ENCODE assay signal across 29 mouse cellular contexts in genomic region chr6:65998343-65998742, GRCm38 (mm10). TPM values are rescaled to one million over a fixed set of nuclear protein-coding genes. Genes with fewer than 3 reads are reported as not detected.
"Had no signal": no experiment of that assay in that cellular context is flagged by ENCODE, and none has a peak within 500 bp of the region (broad histone marks: within the 10 kb centered on the region; RNA-seq: fewer than 3 reads in every experiment).

No protein-coding gene starts in this region.

- DNase-seq: kidney, adult 9 months; kidney, postnatal 14 days; kidney, postnatal 4 days; left cerebral cortex, postnatal 4 days; liver, postnatal 0 days; lung, embryonic 14.5 days; thymus, adult 18-20 months; thymus, postnatal 36 days had no signal

- ATAC-seq: liver, postnatal 0 days; lung, postnatal 0 days; midbrain, embryonic 13.5 days; midbrain, embryonic 16.5 days had no signal

RNA-seq across cellular contexts. Expression of gene 4930544G11Rik, which starts 45.9 kb away (rescaled TPM):
- total RNA-seq: layer of hippocampus, adult 18-20 months; layer of hippocampus, postnatal 14 days; left cerebral cortex, adult 8-10 months; left cerebral cortex, postnatal 14 days; left cerebral cortex, postnatal 4 days; monocyte, adult 5-6 weeks had no signal
- polyA plus RNA-seq: kidney, embryonic 16.5 days; limb, embryonic 12.5 days; limb, embryonic 15.5 days; liver, embryonic 11.5 days; liver, embryonic 14.5 days; liver, postnatal 0 days; lung, embryonic 14.5 days; lung, postnatal 0 days; macrophage; midbrain, embryonic 10.5 days; midbrain, embryonic 13.5 days; midbrain, embryonic 16.5 days; myocyte; neural tube, embryonic 11.5 days; neural tube, embryonic 14.5 days; small intestine, adult 2 months; spleen, adult 2 months; stomach, embryonic 16.5 days had no signal
